ENCODE assay signal across 8 mouse cellular contexts in the genomic region with DNA sequence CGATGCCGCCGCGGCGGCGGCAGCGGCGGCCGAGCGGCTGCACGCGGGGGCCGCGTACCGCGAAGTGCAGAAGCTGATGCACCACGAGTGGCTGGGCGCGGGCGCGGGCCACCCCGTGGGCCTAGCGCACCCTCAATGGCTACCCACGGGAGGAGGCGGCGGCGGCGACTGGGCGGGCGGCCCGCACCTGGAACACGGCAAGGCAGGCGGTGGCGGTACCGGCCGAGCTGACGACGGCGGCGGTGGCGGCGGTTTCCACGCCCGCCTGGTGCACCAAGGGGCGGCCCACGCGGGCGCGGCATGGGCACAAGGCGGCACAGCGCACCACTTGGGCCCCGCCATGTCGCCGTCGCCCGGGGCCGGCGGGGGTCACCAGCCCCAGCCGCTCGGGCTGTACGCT. TPM values are rescaled to one million over a fixed set of nuclear protein-coding genes. Genes with fewer than 3 reads are reported as not detected.
DNase-seq lines count a peak whose midpoint lies in the region; ATAC-seq and TF ChIP-seq lines count a peak whose summit lies in the region.

No protein-coding gene starts in this region.

- no peak for ATAC-seq in heart, embryonic 15.5 days (replicated peaks; ENCODE audit: insufficient number of reproducible peaks, insufficient read depth, low FRiP score, low read depth)
- ATAC-seq in forebrain, embryonic 14.5 days, result peak; percentile 36; the same call in 1 of the 2 replicates
- no peak for ATAC-seq in liver, embryonic 13.5 days (ENCODE audit: low read depth)
- ATAC-seq in monocyte, adult 5-6 weeks (replicated peaks; ENCODE audit: insufficient number of reproducible peaks, low FRiP score, low TSS enrichment, poor library complexity, severe bottlenecking), result no peak

- in situ Hi-C loops in ES-E14 (cut with MboI; ENCODE audit: low sequenced_read_pairs in 2 of 2, unreplicated experiment in 2 of 2), result no loop called here

- H3K27me3 ChIP-seq in heart, embryonic 15.5 days, result peaks cover 89% of the 10 kb centered on the region
- H3K27me3 ChIP-seq in forebrain, embryonic 14.5 days (replicated peaks; ENCODE audit: control insufficient read depth, insufficient read depth, low read length), result peaks cover 45% of the 10 kb centered on the region
- H3K27me3 ChIP-seq in liver, embryonic 13.5 days, result peaks cover 100% of the 10 kb centered on the region

- no peak for DNase-seq in heart, postnatal 4 days
- DNase-seq in ES-E14 (ENCODE audit: low read depth, low spot score), result no peak
- DNase-seq in forebrain, embryonic 14.5 days (ENCODE audit: low spot score), result no peak
- DNase-seq in liver, embryonic 13.5 days, result no peak
- DNase-seq in T-cell, adult 2 months (ENCODE audit: low spot score), result no peak
- DNase-seq in c-Kit-positive CD71-positive TER-119-positive erythroid progenitor cells, embryonic 14.5 days (ENCODE audit: low spot score), result no peak

- H3K27ac ChIP-seq in heart, embryonic 15.5 days, result no peak overlapping the region
- no peak overlapping the region; the same call in 1 of the 2 replicates for H3K27ac ChIP-seq in ES-E14 (ENCODE audit: insufficient read depth, low read depth, low read length, poor library complexity, severe bottlenecking)
- H3K27ac ChIP-seq in forebrain, embryonic 14.5 days (ENCODE audit: low read depth, low read length), result no peak overlapping the region
- no peak overlapping the region for H3K27ac ChIP-seq in liver, embryonic 13.5 days

- H3K4me1 ChIP-seq in heart, embryonic 15.5 days (replicated peaks), result peaks cover 40% of the 10 kb centered on the region
- peaks cover 0 to 4% of the 10 kb centered on the region in 2 experiments; a peak in 2 of 4 replicates for H3K4me1 ChIP-seq in ES-E14 (ENCODE audit: control insufficient read depth in 2 of 2, insufficient read depth in 2 of 2, low read length in 2 of 2, poor library complexity in 1 of 2)
- peaks cover 9% of the 10 kb centered on the region for H3K4me1 ChIP-seq in forebrain, embryonic 14.5 days (ENCODE audit: control insufficient read depth, insufficient read depth, low read length)
- H3K4me1 ChIP-seq in liver, embryonic 13.5 days (replicated peaks), result peaks cover 25% of the 10 kb centered on the region

- H3K9ac ChIP-seq in heart, embryonic 15.5 days, result peak overlapping the region; percentile 40; the same call in 1 of the 2 replicates
- H3K9ac ChIP-seq in ES-E14 (ENCODE audit: insufficient read depth, low read depth, low read length, poor library complexity, severe bottlenecking), result peak overlapping the region; percentile 80
- peak overlapping the region; percentile 65 for H3K9ac ChIP-seq in forebrain, embryonic 14.5 days (ENCODE audit: low read length)
- H3K9ac ChIP-seq in liver, embryonic 13.5 days, result peak overlapping the region; percentile 43; the same call in 1 of the 2 replicates

- H3K4me3 ChIP-seq in heart, embryonic 15.5 days, result peak overlapping the region; percentile 75
- H3K4me3 ChIP-seq in ES-E14 (ENCODE audit: insufficient read depth in 1 of 2, low read depth in 1 of 2, low read length in 2 of 2, poor library complexity in 1 of 2, severe bottlenecking in 1 of 2), result peak overlapping the region; percentile 70 to 87; a peak in 3 of 4 replicates
- H3K4me3 ChIP-seq in forebrain, embryonic 14.5 days (ENCODE audit: low read depth, low read length), result peak overlapping the region; percentile 52
- peak overlapping the region; percentile 59 for H3K4me3 ChIP-seq in liver, embryonic 13.5 days (replicated peaks)

- no peaks in the 10 kb centered on the region for H3K36me3 ChIP-seq in heart, embryonic 15.5 days
- peaks cover 3% of the 10 kb centered on the region; the same call in 1 of the 2 replicates for H3K36me3 ChIP-seq in ES-E14 (ENCODE audit: control insufficient read depth, insufficient read depth, low read length, poor library complexity, severe bottlenecking)
- H3K36me3 ChIP-seq in forebrain, embryonic 14.5 days (ENCODE audit: control insufficient read depth, insufficient read depth, low read length), result no peaks in the 10 kb centered on the region
- no peaks in the 10 kb centered on the region for H3K36me3 ChIP-seq in liver, embryonic 13.5 days

- H3K4me2 ChIP-seq in heart, embryonic 15.5 days, result peak overlapping the region; percentile 99
- H3K4me2 ChIP-seq in forebrain, embryonic 14.5 days (ENCODE audit: low read length), result peak overlapping the region; percentile 93
- H3K4me2 ChIP-seq in liver, embryonic 13.5 days, result peak overlapping the region; percentile 79

- H3K9me3 ChIP-seq in heart, embryonic 15.5 days (replicated peaks), result no peaks in the 10 kb centered on the region
- H3K9me3 ChIP-seq in ES-E14 (ENCODE audit: control insufficient read depth, insufficient read depth, low read depth, low read length), result no peaks in the 10 kb centered on the region
- no peaks in the 10 kb centered on the region for H3K9me3 ChIP-seq in forebrain, embryonic 14.5 days (replicated peaks; ENCODE audit: control insufficient read depth, low read length)
- no peaks in the 10 kb centered on the region for H3K9me3 ChIP-seq in liver, embryonic 13.5 days (replicated peaks)

- WGBS in heart, embryonic 15.5 days, result under 1% methylated on average over 47 of the region's 61 CpGs
- WGBS in forebrain, embryonic 14.5 days, result 0% methylated on average over 26 of the region's 61 CpGs
- 3% methylated on average over 27 of the region's 61 CpGs for WGBS in liver, embryonic 13.5 days (ENCODE audit: insufficient replicate concordance)

TF ChIP-seq in ES-E14, 5 proteins besides CTCF, POLR2A, EP300 and RAD21:
- TF ChIP-seq HCFC1 (IDR thresholded peaks at IDR 0.05; ENCODE audit: borderline replicate concordance, insufficient read depth, low read length) (no peak), CHD2 (IDR thresholded peaks at IDR 0.05; ENCODE audit: low read depth, low read length) (no peak), ZNF384 (IDR thresholded peaks at IDR 0.05; ENCODE audit: low read depth, low read length) (no peak), MAFK (IDR thresholded peaks at IDR 0.05; ENCODE audit: insufficient read depth, low read depth, low read length) (no peak), ZC3H11A (IDR thresholded peaks at IDR 0.05; ENCODE audit: borderline replicate concordance, low read depth, low read length) (no peak)

RNA-seq across cellular contexts. Expression of a gene that starts 1.2 kb away (rescaled TPM):
- polyA plus RNA-seq in heart, embryonic 15.5 days (2015; fragmentation: Nextera tagmentation; extraction: Ambion mirVana), result 0.14 and 0.15 TPM in 2 replicates
- total RNA-seq in heart, postnatal 4 days (2021), result under 1 TPM; 0.16 to 0.24 TPM
- 6.2 and 9.5 TPM in 2 replicates for total RNA-seq in ES-E14 (2012; rRNA removed)
- 14.8 and 15.3 TPM in 2 replicates for polyA plus RNA-seq in forebrain, embryonic 14.5 days (2014; fragmentation: Nextera tagmentation; extraction: Ambion mirVana)
- not detected in 2 replicates for polyA plus RNA-seq in liver, embryonic 13.5 days (2015; fragmentation: Nextera tagmentation; extraction: Ambion mirVana)
- total RNA-seq in monocyte, adult 5-6 weeks (2017), result not detected in 3 replicates

RNA-seq across cellular contexts. Expression of a gene that starts 35.6 kb away (rescaled TPM):
- 42.6 and 47.5 TPM in 2 replicates for polyA plus RNA-seq in heart, embryonic 15.5 days (2015; fragmentation: Nextera tagmentation; extraction: Ambion mirVana)
- 10 to 100 TPM; 17.3 to 18.7 TPM for total RNA-seq in heart, postnatal 4 days (2021)
- total RNA-seq in ES-E14 (2012; rRNA removed), result 29.2 and 39.7 TPM in 2 replicates
- 34.5 and 42.0 TPM in 2 replicates for polyA plus RNA-seq in forebrain, embryonic 14.5 days (2014; fragmentation: Nextera tagmentation; extraction: Ambion mirVana)
- polyA plus RNA-seq in liver, embryonic 13.5 days (2015; fragmentation: Nextera tagmentation; extraction: Ambion mirVana), result 37.5 and 48.1 TPM in 2 replicates
- total RNA-seq in monocyte, adult 5-6 weeks (2017), result 28.4 to 46.7 TPM (median 36.0 TPM) in 3 replicates

RNA-seq across cellular contexts. Expression of a gene that starts 42.7 kb away (rescaled TPM):
- 6.2 and 7.5 TPM in 2 replicates for polyA plus RNA-seq in heart, embryonic 15.5 days (2015; fragmentation: Nextera tagmentation; extraction: Ambion mirVana)
- total RNA-seq in heart, postnatal 4 days (2021), result 10 to 100 TPM; 22.4 to 23.4 TPM
- total RNA-seq in ES-E14 (2012; rRNA removed), result 7.5 and 13.7 TPM in 2 replicates
- 1.4 TPM in 2 replicates for polyA plus RNA-seq in forebrain, embryonic 14.5 days (2014; fragmentation: Nextera tagmentation; extraction: Ambion mirVana)
- polyA plus RNA-seq in liver, embryonic 13.5 days (2015; fragmentation: Nextera tagmentation; extraction: Ambion mirVana), result 3.1 and 3.6 TPM in 2 replicates
- 0.76 to 5.1 TPM in 2 of 3 replicates, not detected in the other for total RNA-seq in monocyte, adult 5-6 weeks (2017)

RNA-seq across cellular contexts. Expression of a gene that starts 47.2 kb away (rescaled TPM):
- 0.14 TPM in 1 of 2 replicates, not detected in the other for polyA plus RNA-seq in heart, embryonic 15.5 days (2015; fragmentation: Nextera tagmentation; extraction: Ambion mirVana)
- total RNA-seq in heart, postnatal 4 days (2021), result not detected
- total RNA-seq in ES-E14 (2012; rRNA removed), result not detected in 2 replicates
- polyA plus RNA-seq in forebrain, embryonic 14.5 days (2014; fragmentation: Nextera tagmentation; extraction: Ambion mirVana), result not detected in 2 replicates
- polyA plus RNA-seq in liver, embryonic 13.5 days (2015; fragmentation: Nextera tagmentation; extraction: Ambion mirVana), result not detected in 2 replicates
- total RNA-seq in monocyte, adult 5-6 weeks (2017), result not detected in 3 replicates

RNA-seq across cellular contexts. Expression of a gene that starts 56.8 kb away (rescaled TPM):
- polyA plus RNA-seq in heart, embryonic 15.5 days (2015; fragmentation: Nextera tagmentation; extraction: Ambion mirVana), result 73.6 and 86.5 TPM in 2 replicates
- 10 to 100 TPM; 35.0 to 37.4 TPM for total RNA-seq in heart, postnatal 4 days (2021)
- 91.6 and 117 TPM in 2 replicates for total RNA-seq in ES-E14 (2012; rRNA removed)
- polyA plus RNA-seq in forebrain, embryonic 14.5 days (2014; fragmentation: Nextera tagmentation; extraction: Ambion mirVana), result 118 TPM in 2 replicates
- 91.3 and 101 TPM in 2 replicates for polyA plus RNA-seq in liver, embryonic 13.5 days (2015; fragmentation: Nextera tagmentation; extraction: Ambion mirVana)
- total RNA-seq in monocyte, adult 5-6 weeks (2017), result 67.5 to 99.3 TPM (median 98.8 TPM) in 3 replicates
